Mouse (Mus musculus) ES-Bruce4 (cell line): Measurements from ENCODE around the gene Parvg.

ENCODE experiments used
- CTCF ChIP-seq: IDR thresholded peaks from one replicate; pipeline ENCODE4 v1.8.1; 2011; ENCODE audit warnings: low read depth, low read length
- EP300 ChIP-seq: IDR thresholded peaks from 2 replicates; pipeline ENCODE4 v1.6.1; 2011; ENCODE audit warnings: low read depth, low read length; ENCODE audit not compliant: insufficient read depth
- POLR2A ChIP-seq: IDR thresholded peaks from one replicate; pipeline ENCODE4 v1.8.1; 2011; ENCODE audit warnings: low read length; ENCODE audit not compliant: insufficient read depth

- TF ChIP-seq CTCF (peak; percentile 60), POLR2A (no peak), EP300 (no peak)
Measured at GRCm38 (mm10) chr15:84348769-84349168, 24.9 kb downstream of the Parvg start.
